Mouse (Mus musculus): ENCODE measurements around the gene Acadsb.
"Not testable (repeated sequence)": the region's sequence is repeated elsewhere in the genome, so short reads cannot be mapped to it uniquely, and the experiment has no call there.

DNA sequence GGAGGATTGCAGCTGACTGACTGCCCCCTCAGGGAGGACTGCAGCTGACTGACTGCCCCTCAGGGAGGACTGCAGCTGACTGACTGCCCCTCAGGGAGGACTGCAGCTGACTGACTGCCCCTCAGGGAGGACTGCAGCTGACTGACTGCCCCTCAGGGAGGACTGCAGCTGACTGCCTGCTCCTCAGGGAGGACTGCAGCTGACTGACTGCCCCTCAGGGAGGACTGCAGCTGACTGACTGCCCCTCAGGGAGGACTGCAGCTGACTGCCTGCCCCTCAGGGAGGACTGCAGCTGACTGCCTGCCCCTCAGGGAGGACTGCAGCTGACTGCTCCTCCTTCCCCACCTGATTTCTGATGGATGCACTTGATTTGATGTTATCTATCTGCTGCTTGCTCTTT is 6.3 kb downstream of the Acadsb start:
- not testable (repeated sequence) for TF ChIP-seq CTCF (IDR thresholded peaks at IDR 0.05; ENCODE audit: control insufficient read depth, insufficient read depth, insufficient replicate concordance, low read depth, low read length); POLR2A (IDR thresholded peaks at IDR 0.05; ENCODE audit: control insufficient read depth, low read depth, low read length)
